Mouse (Mus musculus) MEL (cell line): Measurements from ENCODE around the gene Omg. TPM values are rescaled to one million over a fixed set of nuclear protein-coding genes. Genes with fewer than 3 reads are reported as not detected.
A peak's percentile ranks its signal among the peaks of the same experiment; 100 is the strongest.

Source experiments
- DNase-seq: peaks from one replicate; pipeline ENCODE4 v3.0.0; 2011; ENCODE audit warnings: low read depth, low spot score
- H3K27ac ChIP-seq: 2 replicates; pipeline ENCODE4 v1.5.1; 2012; ENCODE audit warnings: low read depth, mild to moderate bottlenecking, control low read depth, low read length, moderate library complexity; ENCODE audit not compliant: control insufficient read depth
- H3K27me3 ChIP-seq, 2 experiments: fragments of 150-350 bp in 1 of 2; sonication (generic) in 1 of 2; 2 replicates each; pipeline ENCODE4 v1.6.1; 2012; ENCODE audit warnings: low read length in 2 of 2, mild to moderate bottlenecking in 2 of 2, improper control_type of control experiment in 1 of 2, moderate library complexity in 1 of 2; ENCODE audit not compliant: insufficient read depth in 2 of 2, control insufficient read depth in 1 of 2
- H3K36me3 ChIP-seq, 2 experiments: 2 replicates each; pipeline ENCODE4 v1.6.1; 2012 to 2014; ENCODE audit warnings: low read length in 2 of 2, improper control_type of control experiment in 1 of 2, inconsistent platforms in 1 of 2, mild to moderate bottlenecking in 1 of 2; ENCODE audit not compliant: insufficient read depth in 2 of 2, control insufficient read depth in 1 of 2
- H3K4me1 ChIP-seq, 2 experiments: fragments of 150-350 bp in 1 of 2; sonication (generic) in 1 of 2; 2 replicates each; pipeline ENCODE4 v1.6.1; 2012; ENCODE audit warnings: low read length in 2 of 2, improper control_type of control experiment in 1 of 2, mild to moderate bottlenecking in 1 of 2; ENCODE audit not compliant: insufficient read depth in 2 of 2, control insufficient read depth in 1 of 2
- H3K4me3 ChIP-seq, 2 experiments: fragments of 150-350 bp in 1 of 2; sonication (generic) in 1 of 2; 2 replicates each; pipeline ENCODE4 v1.5.1; 2012; ENCODE audit warnings: low read depth in 2 of 2, low read length in 2 of 2, mild to moderate bottlenecking in 2 of 2, moderate library complexity in 2 of 2, control low read depth in 1 of 2, improper control_type of control experiment in 1 of 2; ENCODE audit not compliant: control insufficient read depth in 1 of 2, insufficient read depth in 1 of 2
- H3K79me2 ChIP-seq: 2 replicates; pipeline ENCODE4 v1.6.1; 2012; ENCODE audit warnings: mild to moderate bottlenecking, low read length, moderate library complexity; ENCODE audit not compliant: control insufficient read depth, poor library complexity, insufficient read depth
- H3K9ac ChIP-seq: 2 replicates; pipeline ENCODE4 v1.6.1; 2012; ENCODE audit warnings: low read depth, mild to moderate bottlenecking, control low read depth, low read length, moderate library complexity; ENCODE audit not compliant: control insufficient read depth, poor library complexity, severe bottlenecking
- H3K9me3 ChIP-seq: fragments of 150-350 bp; sonication (generic); replicated peaks from 2 replicates; pipeline ENCODE4 v1.6.1; 2012; ENCODE audit warnings: mild to moderate bottlenecking, low read length, improper control_type of control experiment, moderate library complexity; ENCODE audit not compliant: insufficient read depth
- CHD1 ChIP-seq: IDR thresholded peaks from 2 replicates; pipeline ENCODE4 v1.6.1; 2012; ENCODE audit warnings: low read depth, mild to moderate bottlenecking, inconsistent platforms, low read length, improper control_type of control experiment
- CTCF ChIP-seq, 3 experiments: IDR thresholded peaks in 2 of 3; conservative IDR thresholded peaks in 1 of 3; 2 replicates each; pipeline ENCODE4 v1.5.1; 2011 to 2012; ENCODE audit warnings: low read length in 3 of 3, low read depth in 2 of 3, mild to moderate bottlenecking in 2 of 3, improper control_type of control experiment in 1 of 3, inconsistent platforms in 1 of 3, mixed read lengths in 1 of 3, moderate library complexity in 1 of 3; ENCODE audit not compliant: control insufficient read depth in 1 of 3, insufficient read depth in 1 of 3, poor library complexity in 1 of 3, severe bottlenecking in 1 of 3
- E2F4 ChIP-seq: IDR thresholded peaks from 2 replicates; pipeline ENCODE4 v1.6.1; 2011; ENCODE audit warnings: low read depth, low read length, improper control_type of control experiment, borderline replicate concordance
- ETS1 ChIP-seq: IDR thresholded peaks from 2 replicates; pipeline ENCODE4 v1.6.1; 2012; ENCODE audit warnings: low read depth, mild to moderate bottlenecking, inconsistent platforms, low read length, improper control_type of control experiment, moderate library complexity
- GATA1 ChIP-seq: IDR thresholded peaks from 2 replicates; pipeline ENCODE4 v1.6.1; 2011; ENCODE audit warnings: low read depth, low read length, improper control_type of control experiment
- JUND ChIP-seq: IDR thresholded peaks from 2 replicates; pipeline ENCODE4 v1.6.1; 2011; ENCODE audit warnings: low read depth, mild to moderate bottlenecking, improper control_type of control experiment, low read length
- KAT2A ChIP-seq: conservative IDR thresholded peaks from 2 replicates; pipeline ENCODE4 v1.6.1; 2012; ENCODE audit warnings: low read depth, low read length, improper control_type of control experiment, inconsistent platforms
- MAFK ChIP-seq: IDR thresholded peaks from 2 replicates; pipeline ENCODE4 v1.6.1; 2011; ENCODE audit warnings: low read depth, mild to moderate bottlenecking, low read length, improper control_type of control experiment, borderline replicate concordance
- MAX ChIP-seq: IDR thresholded peaks from 2 replicates; pipeline ENCODE4 v1.6.1; 2011; ENCODE audit warnings: low read length, improper control_type of control experiment
- MAZ ChIP-seq: IDR thresholded peaks from 2 replicates; pipeline ENCODE4 v1.6.1; 2012; ENCODE audit warnings: low read depth, mild to moderate bottlenecking, inconsistent platforms, low read length, improper control_type of control experiment
- MXI1 ChIP-seq: IDR thresholded peaks from 2 replicates; pipeline ENCODE4 v1.6.1; 2011; ENCODE audit warnings: mild to moderate bottlenecking, low read depth, low read length, improper control_type of control experiment
- MYB ChIP-seq: IDR thresholded peaks from 2 replicates; pipeline ENCODE4 v1.6.1; 2011; ENCODE audit warnings: mild to moderate bottlenecking, low read depth, low read length, improper control_type of control experiment
- NRF1 ChIP-seq: IDR thresholded peaks from 2 replicates; pipeline ENCODE4 v1.6.1; 2014; ENCODE audit warnings: low read depth, mild to moderate bottlenecking, inconsistent platforms, low read length, improper control_type of control experiment, moderate library complexity; ENCODE audit not compliant: poor library complexity, insufficient read depth, severe bottlenecking
- POLR2A ChIP-seq, 2 experiments: IDR thresholded peaks; 2 replicates each; pipeline ENCODE4 v1.6.1; 2011 to 2012; ENCODE audit warnings: low read length in 2 of 2, mild to moderate bottlenecking in 2 of 2, control low read depth in 1 of 2, improper control_type of control experiment in 1 of 2, low read depth in 1 of 2, moderate library complexity in 1 of 2; ENCODE audit not compliant: control insufficient read depth in 1 of 2, insufficient read depth in 1 of 2, poor library complexity in 1 of 2
- RCOR1 ChIP-seq: IDR thresholded peaks from 2 replicates; pipeline ENCODE4 v1.6.1; 2012; ENCODE audit warnings: low read depth, mild to moderate bottlenecking, inconsistent platforms, low read length, improper control_type of control experiment
- SIN3A ChIP-seq: IDR thresholded peaks from 2 replicates; pipeline ENCODE4 v1.6.1; 2012; ENCODE audit warnings: low read length, improper control_type of control experiment, inconsistent platforms
- SMC3 ChIP-seq: IDR thresholded peaks from 2 replicates; pipeline ENCODE4 v1.6.1; 2011; ENCODE audit warnings: low read depth, low read length, improper control_type of control experiment
- TAL1 ChIP-seq: IDR thresholded peaks from 2 replicates; pipeline ENCODE4 v1.6.1; 2012; ENCODE audit warnings: mild to moderate bottlenecking, inconsistent platforms, low read length, moderate library complexity, mixed read lengths
- TBP ChIP-seq: IDR thresholded peaks from 2 replicates; pipeline ENCODE4 v1.8.0; 2011; ENCODE audit warnings: low read depth, low read length, improper control_type of control experiment
- USF1 ChIP-seq: IDR thresholded peaks from 2 replicates; pipeline ENCODE4 v1.6.1; 2014; ENCODE audit warnings: low read depth, mild to moderate bottlenecking, inconsistent platforms, low read length, improper control_type of control experiment, moderate library complexity
- USF2 ChIP-seq, 2 experiments: IDR thresholded peaks; 2 replicates each; pipeline ENCODE4 v1.6.1; 2011 to 2012; ENCODE audit warnings: improper control_type of control experiment in 2 of 2, low read length in 2 of 2, borderline replicate concordance in 1 of 2, inconsistent platforms in 1 of 2, low read depth in 1 of 2, mild to moderate bottlenecking in 1 of 2; ENCODE audit not compliant: insufficient read depth in 1 of 2
- ZC3H11A ChIP-seq: IDR thresholded peaks from 2 replicates; pipeline ENCODE4 v1.6.1; 2012; ENCODE audit warnings: low read depth, mild to moderate bottlenecking, inconsistent platforms, low read length, improper control_type of control experiment
- ZKSCAN1 ChIP-seq: IDR thresholded peaks from 2 replicates; pipeline ENCODE4 v1.6.1; 2012; ENCODE audit warnings: low read depth, mild to moderate bottlenecking, inconsistent platforms, low read length, improper control_type of control experiment, moderate library complexity
- polyA plus RNA-seq, 2 experiments: library from polyadenylated mRNA; stranded (reverse) in 1 of 2; unstranded in 1 of 2; fragments of >175 nt in 1 of 2; fragments of >200 nt in 1 of 2; gene quantifications; 2 replicates each; pipeline versions ENCODE4 v1.2.1 to v1.2.4; 2012; ENCODE audit warnings: low replicate concordance in 2 of 2, low read depth in 1 of 2; ENCODE audit not compliant: insufficient read length in 2 of 2, insufficient read depth in 1 of 2, missing spikeins in 1 of 2
- total RNA-seq: library from RNA; depleted of rRNA; stranded (reverse); fragments of 300-350 nt; gene quantifications from 2 replicates; pipeline ENCODE4 v1.2.3, GENCODE M21; 2012

Gene Omg
- total and polyA plus RNA-seq, 3 experiments: 0.21 TPM; not detected in 2

- Histone ChIP-seq H3K79me2 (no peaks in the 10 kb centered on the region), H3K36me3 (peaks cover 4 to 6% of the 10 kb centered on the region in 2 experiments), H3K9me3 (no peaks in the 10 kb centered on the region), H3K27ac (no peak overlapping the region), H3K9ac (no peak overlapping the region), H3K4me1 (peaks cover 3 to 4% of the 10 kb centered on the region in 2 experiments; a peak in 3 of 4 replicates), H3K4me3 (no peak overlapping the region), H3K27me3 (no peaks in the 10 kb centered on the region)
- DNase-seq: peak; percentile 74
- TF ChIP-seq MAZ (peak; percentile 65; the same call in 1 of the 2 replicates), TBP (no peak), SMC3 (no peak), USF1 (no peak)
Measured at GRCm38 (mm10) chr11:79460756-79461450, 43.0 kb downstream of the Omg start.

GRCm38 (mm10) chr11:79459846-79460245 is 44.0 kb downstream of the Omg start:
- no peak for DNase-seq
- Histone ChIP-seq H3K9me3 (no peaks in the 10 kb centered on the region), H3K36me3 (peaks cover 4 to 6% of the 10 kb centered on the region in 2 experiments), H3K27ac (no peak overlapping the region), H3K4me3 (no peak overlapping the region), H3K9ac (no peak overlapping the region), H3K79me2 (no peaks in the 10 kb centered on the region), H3K4me1 (peaks cover 3 to 4% of the 10 kb centered on the region in 2 experiments; a peak in 3 of 4 replicates), H3K27me3 (no peaks in the 10 kb centered on the region)
- no peak for TF ChIP-seq E2F4
- TF ChIP-seq ETS1: no peak
- no peak for TF ChIP-seq RCOR1
- no peak for TF ChIP-seq SIN3A
- no peak for TF ChIP-seq POLR2A (IDR thresholded peaks at IDR 0.05; ENCODE audit: control insufficient read depth in 1 of 2, insufficient read depth in 1 of 2, low read depth in 1 of 2, low read length in 2 of 2, poor library complexity in 1 of 2)

- Histone ChIP-seq H3K36me3 (peaks cover 4 to 8% of the 10 kb centered on the region in 2 experiments), H3K9me3 (no peaks in the 10 kb centered on the region), H3K27ac (no peak overlapping the region), H3K27me3 (no peaks in the 10 kb centered on the region), H3K4me3 (no peak overlapping the region), H3K9ac (no peak overlapping the region), H3K4me1 (peaks cover 3 to 4% of the 10 kb centered on the region in 2 experiments; a peak in 3 of 4 replicates), H3K79me2 (no peaks in the 10 kb centered on the region)
- DNase-seq: no peak
- no peak for TF ChIP-seq ZKSCAN1
- TF ChIP-seq USF1: no peak
- no peak for TF ChIP-seq CTCF (IDR thresholded peaks at IDR 0.05 in 2 of 3, conservative IDR thresholded peaks at IDR 0.05 in 1 of 3; ENCODE audit: control insufficient read depth in 1 of 3, insufficient read depth in 1 of 3, low read depth in 2 of 3, low read length in 3 of 3, poor library complexity in 1 of 3, severe bottlenecking in 1 of 3)
- no peak for TF ChIP-seq MAX
- no peak for TF ChIP-seq MYB
- TF ChIP-seq ZC3H11A: no peak
- no peak for TF ChIP-seq POLR2A (IDR thresholded peaks at IDR 0.05; ENCODE audit: control insufficient read depth in 1 of 2, insufficient read depth in 1 of 2, low read depth in 1 of 2, low read length in 2 of 2, poor library complexity in 1 of 2)
- no peak for TF ChIP-seq GATA1
- TF ChIP-seq CHD1: no peak
- TF ChIP-seq USF2 (IDR thresholded peaks at IDR 0.05; ENCODE audit: borderline replicate concordance in 1 of 2, insufficient read depth in 1 of 2, low read depth in 1 of 2, low read length in 2 of 2): no peak
- TF ChIP-seq MXI1: no peak
- no peak for TF ChIP-seq NRF1
- no peak for TF ChIP-seq MAFK
- TF ChIP-seq KAT2A: no peak
- no peak for TF ChIP-seq JUND
- no peak for TF ChIP-seq TAL1
- TF ChIP-seq RCOR1: no peak
Measured at GRCm38 (mm10) chr11:79457928-79458327, 46.0 kb downstream of the Omg start.
